Comparison of ENCODE assay signal across 8 mouse cellular contexts in genomic region chr5:135459486-135459885, GRCm38 (mm10).
DNase-seq lines count a peak whose midpoint lies in the region; ATAC-seq and TF ChIP-seq lines count a peak whose summit lies in the region.

No protein-coding gene starts in this region.

- peaks cover 4% of the 10 kb centered on the region; the same call in 1 of the 2 replicates for H3K9me3 ChIP-seq in liver, embryonic 12.5 days (replicated peaks)

- no peaks in the 10 kb centered on the region for H3K27me3 ChIP-seq in liver, adult 2 months (ENCODE audit: control insufficient read depth, insufficient read depth, low read length)
- no peaks in the 10 kb centered on the region for H3K27me3 ChIP-seq in liver, embryonic 12.5 days (replicated peaks)

- 71% methylated on average over 3 of the region's 3 CpGs for WGBS in liver, adult 2 months
- 55% methylated on average over 3 of the region's 3 CpGs for WGBS in liver, embryonic 12.5 days (ENCODE audit: insufficient replicate concordance)
- 58% methylated on average over 3 of the region's 3 CpGs for WGBS in bone marrow, adult 2 months

- no peaks in the 10 kb centered on the region for H3K79me2 ChIP-seq in liver, adult 2 months (ENCODE audit: control insufficient read depth, insufficient read depth, low read length)

- no peak for TF ChIP-seq POLR2A in liver, adult 2 months (IDR thresholded peaks at IDR 0.05; ENCODE audit: extremely low read depth, insufficient read depth, low read length)
- no peak for TF ChIP-seq POLR2A in bone marrow, adult 2 months (IDR thresholded peaks at IDR 0.05; ENCODE audit: borderline replicate concordance, control insufficient read depth, low read depth, low read length)

- 0 out of 2 replicates have a peak overlapping the region, but pooled peaks have one; percentile 9 for H3K27ac ChIP-seq in liver, adult 2 months (replicated peaks; ENCODE audit: insufficient read depth, low read depth, low read length)
- no peak overlapping the region for H3K27ac ChIP-seq in liver, embryonic 12.5 days
- H3K27ac ChIP-seq in bone marrow, adult 2 months (ENCODE audit: control insufficient read depth, insufficient read depth, low read depth, low read length, poor library complexity) = no peak overlapping the region

- H3K4me3 ChIP-seq in liver, adult 2 months (ENCODE audit: insufficient read depth, low read depth, low read length) = no peak overlapping the region
- no peak overlapping the region for H3K4me3 ChIP-seq in liver, embryonic 12.5 days
- H3K4me3 ChIP-seq in bone marrow, adult 2 months (replicated peaks; ENCODE audit: control insufficient read depth, low read depth, low read length) = no peak overlapping the region

- DNase-seq in cerebellum, postnatal 14 days = peak; percentile 26 to 55
- peak; percentile 29 for DNase-seq in liver, adult 2 months (ENCODE audit: extremely low read depth, low read depth, low spot score)
- DNase-seq in lung, postnatal 25 days (ENCODE audit: low spot score) = peak; percentile 24
- DNase-seq in frontal cortex, postnatal 36 days (ENCODE audit: low spot score in 2 of 2) = no peak

- no peak for ATAC-seq in cerebellum, adult (ENCODE audit: insufficient number of reproducible peaks, low FRiP score, low TSS enrichment)
- ATAC-seq in liver, embryonic 12.5 days = no peak
- no peak for ATAC-seq in frontal cortex, adult (ENCODE audit: low TSS enrichment)

- H3K4me2 ChIP-seq in liver, embryonic 12.5 days = no peak overlapping the region

- no peaks in the 10 kb centered on the region for H3K36me3 ChIP-seq in liver, adult 2 months (ENCODE audit: control insufficient read depth, insufficient read depth, low read length)
- H3K36me3 ChIP-seq in liver, embryonic 12.5 days = peaks cover 11% of the 10 kb centered on the region

- no peak overlapping the region for H3K9ac ChIP-seq in liver, adult 2 months (ENCODE audit: low read depth, low read length)
- no peak overlapping the region for H3K9ac ChIP-seq in liver, embryonic 12.5 days

- H3K4me1 ChIP-seq in liver, adult 2 months (ENCODE audit: control insufficient read depth, insufficient read depth, low read length) = no peaks in the 10 kb centered on the region; the same call in 1 of the 2 replicates
- 0 out of 2 replicates have a peak, but pooled peaks cover 6% of the 10 kb centered on the region for H3K4me1 ChIP-seq in liver, embryonic 12.5 days
- H3K4me1 ChIP-seq in bone marrow, adult 2 months (ENCODE audit: control insufficient read depth, insufficient read depth, low read length) = peaks cover 2% of the 10 kb centered on the region; the same call in 1 of the 2 replicates

- peak; percentile 33; the same call in 1 of the 2 replicates for TF ChIP-seq CTCF in liver, adult 2 months (IDR thresholded peaks at IDR 0.05; ENCODE audit: low read depth, low read length)
- peak; percentile 57 for TF ChIP-seq CTCF in bone marrow, adult 2 months (IDR thresholded peaks at IDR 0.05; ENCODE audit: control insufficient read depth, insufficient read depth, low read length)

Comparison
In these comparisons a context has a peak if more than half of its experiments do, and no peak if none do; other contexts are left out.
1. DNase-seq: peak in cerebellum, postnatal 14 days (2 of 2), liver, adult 2 months (single experiment) and lung, postnatal 25 days (single experiment); none in frontal cortex, postnatal 36 days (0 of 2).